Mouse (Mus musculus) macrophage (primary cell): ENCODE measurements around the gene Dscaml1. TPM values are rescaled to one million over a fixed set of nuclear protein-coding genes. Genes with fewer than 3 reads are reported as not detected.

Source experiments
- H3K27ac ChIP-seq: fragments of 350-480 bp; formaldehyde crosslinking; 2 replicates; pipeline ENCODE4 v1.9.0; 2021
- H3K36me3 ChIP-seq: fragments of 350-480 bp; formaldehyde crosslinking; 2 replicates; pipeline ENCODE4 v1.9.0; 2021; ENCODE audit errors: inconsistent target
- H3K4me3 ChIP-seq: fragments of 350-480 bp; formaldehyde crosslinking; 2 replicates; pipeline ENCODE4 v1.9.0; 2021; ENCODE audit errors: inconsistent target
- H3K79me2 ChIP-seq: fragments of 350-480 bp; formaldehyde crosslinking; 2 replicates; pipeline ENCODE4 v1.9.0; 2021; ENCODE audit errors: inconsistent target
- WGBS: methylation state at CpG from one replicate; pipeline ENCODE4 v1.1.7; 2026; ENCODE audit warnings: inconsistent platforms; ENCODE audit not compliant: missing documents; 5-methylcytosine and 5-hydroxymethylcytosine counted together
- polyA plus RNA-seq: library from polyadenylated mRNA; stranded (reverse); fragments of 250-400 nt; gene quantifications from 3 replicates; pipeline ENCODE4 v1.2.4, GENCODE M21; 2018; ENCODE audit warnings: inconsistent platforms

Dscaml1 gene
- polyA plus RNA-seq, 1 experiment from 2014 or later, result 0.09 TPM

DNA sequence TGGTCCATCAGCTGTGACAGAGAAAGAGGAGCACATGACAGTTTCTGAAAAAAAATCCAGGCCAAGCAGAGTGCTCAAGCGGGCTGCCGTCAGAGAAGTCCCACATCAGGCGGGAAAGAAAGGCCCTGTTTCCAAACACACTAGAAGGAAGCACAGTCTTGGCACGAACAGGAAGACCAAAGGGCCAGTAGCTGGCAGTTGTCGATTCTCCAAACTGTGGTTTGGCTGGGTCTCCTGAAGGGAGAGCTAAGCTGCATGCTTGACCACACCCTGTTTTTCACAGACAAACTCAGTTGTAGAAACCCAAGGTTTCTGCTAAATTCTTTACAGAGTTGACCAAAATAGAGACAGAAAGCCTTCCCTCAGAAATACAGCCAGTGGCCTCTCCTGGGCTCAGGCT is 369.3 kb downstream of the Dscaml1 start:
- WGBS, result 49% methylated on average over 5 of the region's 5 CpGs

DNA sequence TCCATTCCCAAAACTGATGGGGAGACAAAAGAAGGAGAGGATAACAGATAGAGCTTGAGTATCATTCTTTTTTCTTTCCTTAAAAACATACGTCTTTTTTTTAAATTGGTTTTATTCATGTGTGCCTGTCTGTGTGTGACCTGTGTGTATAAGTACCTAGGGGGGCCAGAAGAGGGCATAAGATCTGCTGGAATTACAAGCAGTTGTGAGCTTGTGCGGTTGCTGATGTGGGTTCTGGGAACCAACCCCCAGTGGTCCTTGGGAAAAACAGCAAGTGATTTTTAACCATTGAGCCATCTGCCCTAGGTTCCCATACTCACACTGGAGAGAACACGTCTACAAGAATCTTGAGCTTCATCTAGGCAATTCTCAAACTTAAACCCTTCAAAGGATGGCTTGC is 370.8 kb downstream of the Dscaml1 start:
- WGBS, result 79% methylated on average over 2 of the region's 3 CpGs
- Histone ChIP-seq H3K4me3 (no peak overlapping the region), H3K36me3 (no peaks in the 10 kb centered on the region; the same call in 1 of the 2 replicates), H3K79me2 (no peaks in the 10 kb centered on the region), H3K27ac (no peak overlapping the region)

More for the DNA sequence above, 369.3 kb downstream of the Dscaml1 start:
- Histone ChIP-seq H3K79me2 (no peaks in the 10 kb centered on the region), H3K27ac (no peak overlapping the region), H3K36me3 (no peaks in the 10 kb centered on the region; the same call in 1 of the 2 replicates), H3K4me3 (no peak overlapping the region)

DNA sequence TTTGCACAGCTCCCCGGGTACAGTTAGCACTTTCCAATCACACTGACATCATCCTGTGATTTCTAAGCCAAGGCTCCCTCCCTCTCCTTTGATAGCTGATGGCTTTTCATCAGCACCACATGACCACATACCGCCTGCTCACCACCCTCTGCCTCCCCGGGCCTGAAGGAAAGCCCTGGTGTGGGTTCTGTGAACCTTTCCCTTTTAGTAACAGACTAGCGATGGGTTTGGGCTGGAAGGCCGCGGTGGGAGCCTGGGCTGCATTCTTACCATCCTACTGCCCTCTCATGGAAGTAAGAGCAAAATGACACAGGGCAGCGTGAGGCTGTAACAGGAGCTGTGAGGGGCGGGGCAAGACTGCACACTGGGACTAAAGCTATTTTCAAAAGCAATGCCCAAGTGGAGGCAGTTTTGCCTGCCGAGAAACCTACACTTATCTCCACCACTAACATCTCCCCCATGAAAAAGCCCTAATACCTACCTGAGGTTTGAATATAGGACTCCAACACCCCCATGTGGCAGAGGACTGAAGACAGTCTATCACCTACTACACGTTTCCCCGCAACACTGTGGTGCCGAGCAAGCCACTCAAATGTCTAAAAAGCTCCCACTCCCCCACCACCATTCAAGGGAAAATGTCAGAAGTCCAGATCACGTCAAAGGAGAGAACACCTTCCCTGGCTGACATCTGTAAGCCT is 372.2 kb downstream of the Dscaml1 start:
- no peaks in the 10 kb centered on the region; the same call in 1 of the 2 replicates for H3K36me3 ChIP-seq

DNA sequence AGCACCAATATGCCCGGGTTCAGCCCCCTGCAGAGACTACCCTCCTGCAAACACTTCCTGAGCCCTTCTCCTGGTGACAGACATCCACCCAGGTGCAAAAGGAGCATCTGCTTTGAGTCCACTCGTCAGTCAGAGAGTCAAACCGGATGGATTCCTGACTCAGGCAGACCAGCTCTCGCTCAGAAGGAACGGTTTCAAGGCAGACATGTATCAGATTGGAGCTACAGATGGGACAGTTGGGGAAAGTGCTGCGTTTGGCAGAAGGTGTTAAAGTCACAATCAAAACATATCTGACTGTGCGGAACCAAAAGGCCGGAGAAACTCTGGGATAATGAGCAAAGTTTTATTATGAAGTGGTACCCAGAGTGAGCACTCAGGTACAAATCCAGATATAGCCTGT is 373.0 kb downstream of the Dscaml1 start:
- Histone ChIP-seq H3K27ac (no peak overlapping the region), H3K79me2 (no peaks in the 10 kb centered on the region), H3K4me3 (no peak overlapping the region), H3K36me3 (no peaks in the 10 kb centered on the region; the same call in 1 of the 2 replicates)
- 96% methylated on average over 8 of the region's 8 CpGs for whole genome bisulfite sequencing

More for the DNA sequence above, 372.2 kb downstream of the Dscaml1 start:
- H3K79me2 ChIP-seq, result no peaks in the 10 kb centered on the region
- H3K27ac ChIP-seq, result no peak overlapping the region
- H3K4me3 ChIP-seq, result no peak overlapping the region
- 70% methylated on average over 13 of the region's 13 CpGs for WGBS

Other genes starting within 250 kb of the Dscaml1 start
- gene BC049352, start 244.6 kb upstream of the Dscaml1 start, polyA plus RNA-seq, result 0.32 to 0.98 TPM (median 0.83 TPM) in 3 replicates
- gene Tmprss4, start 222.5 kb upstream of the Dscaml1 start, polyA plus RNA-seq, result 0.54 to 2.3 TPM (median 2.1 TPM) in 3 replicates
- gene Il10ra, start 157.5 kb upstream of the Dscaml1 start, polyA plus RNA-seq, result 35.9 to 150 TPM (median 72.1 TPM) in 3 replicates
- gene Tmprss13, start 107.5 kb upstream of the Dscaml1 start, polyA plus RNA-seq, result not detected in 3 replicates
- not detected in 3 replicates for gene Fxyd6, start 56.4 kb upstream of the Dscaml1 start, polyA plus RNA-seq
- 0.93 to 14.6 TPM (median 1.8 TPM) in 3 replicates for gene Fxyd2, start 27.0 kb upstream of the Dscaml1 start, polyA plus RNA-seq